Mouse (Mus musculus) E14TG2a.4 (cell line): Measurements from ENCODE around the gene Zbtb20.

Experiments used
- CTCF ChIP-seq: conservative IDR thresholded peaks from 2 replicates; pipeline ENCODE4 v1.5.1; 2014; ENCODE audit warnings: low read length
- NANOG ChIP-seq: IDR thresholded peaks from 2 replicates; pipeline ENCODE4 v1.6.1; 2014; ENCODE audit warnings: borderline replicate concordance, low read length, mixed read lengths

- no peak for TF ChIP-seq CTCF
- TF ChIP-seq NANOG: no peak
Observed at GRCm38 (mm10) chr16:43219367-43219766, 343.7 kb downstream of the Zbtb20 start.
